In genomic region chr1:126693585-126693984, GRCm38 (mm10) we compare ENCODE assay signal across 19 mouse cellular contexts.
"Had no signal": no experiment of that assay in that cellular context is flagged by ENCODE, and none has a peak within 500 bp of the region (broad histone marks: within the 10 kb centered on the region; RNA-seq: fewer than 3 reads in every experiment).

No protein-coding gene starts in this region.

- H3K4me1 ChIP-seq: heart, embryonic 10.5 days; heart, embryonic 12.5 days; hindbrain, embryonic 10.5 days; hindbrain, embryonic 12.5 days; intestine, embryonic 15.5 days had no signal

- H3K4me3 ChIP-seq: heart, adult 2 months; heart, embryonic 10.5 days; heart, embryonic 12.5 days; hindbrain, embryonic 10.5 days; hindbrain, embryonic 12.5 days; intestine, embryonic 15.5 days; limb, embryonic 13.5 days; limb, embryonic 15.5 days had no signal

- DNase-seq: forebrain, postnatal 0 days; gastrocnemius, postnatal 25 days; heart, adult 2 months; heart, postnatal 10 days; heart, postnatal 4 days; kidney, adult 18-20 months; kidney, adult 8-10 months; kidney, postnatal 14 days; kidney, postnatal 36 days; layer of hippocampus, adult 9-11 months; layer of hippocampus, postnatal 36 days; left cerebral cortex, postnatal 4 days had no signal
